Mouse (Mus musculus): ENCODE results near the gene Dnaja2.

- TF ChIP-seq CTCF (IDR thresholded peaks at IDR 0.05; ENCODE audit: low read depth, low read length) (peak; percentile 68), POLR2A (IDR thresholded peaks at IDR 0.05; ENCODE audit: insufficient read depth, low read length) (no peak), EP300 (IDR thresholded peaks at IDR 0.05; ENCODE audit: insufficient read depth, low read depth, low read length) (no peak)
Measured at GRCm38 (mm10) chr8:85508661-85509060, 46.5 kb downstream of the Dnaja2 start.
